Mouse (Mus musculus) heart, postnatal 4 days (tissue): ENCODE data around the gene Mtif2. TPM values are rescaled to one million over a fixed set of nuclear protein-coding genes. Genes with fewer than 3 reads are reported as not detected.
"Not testable (repeated sequence)": the region's sequence is repeated elsewhere in the genome, so short reads cannot be mapped to it uniquely, and the experiment has no call there.

Experiments used
- DNase-seq: peaks from one replicate; pipeline ENCODE4 v3.0.0; 2021
- total RNA-seq, 2 experiments: library from RNA; stranded (reverse); gene quantifications; 2 replicates each; pipeline ENCODE4 v1.2.3; 2021

Mtif2 gene
- total RNA-seq: 10 to 100 TPM; 43.4 to 49.4 TPM

DNA sequence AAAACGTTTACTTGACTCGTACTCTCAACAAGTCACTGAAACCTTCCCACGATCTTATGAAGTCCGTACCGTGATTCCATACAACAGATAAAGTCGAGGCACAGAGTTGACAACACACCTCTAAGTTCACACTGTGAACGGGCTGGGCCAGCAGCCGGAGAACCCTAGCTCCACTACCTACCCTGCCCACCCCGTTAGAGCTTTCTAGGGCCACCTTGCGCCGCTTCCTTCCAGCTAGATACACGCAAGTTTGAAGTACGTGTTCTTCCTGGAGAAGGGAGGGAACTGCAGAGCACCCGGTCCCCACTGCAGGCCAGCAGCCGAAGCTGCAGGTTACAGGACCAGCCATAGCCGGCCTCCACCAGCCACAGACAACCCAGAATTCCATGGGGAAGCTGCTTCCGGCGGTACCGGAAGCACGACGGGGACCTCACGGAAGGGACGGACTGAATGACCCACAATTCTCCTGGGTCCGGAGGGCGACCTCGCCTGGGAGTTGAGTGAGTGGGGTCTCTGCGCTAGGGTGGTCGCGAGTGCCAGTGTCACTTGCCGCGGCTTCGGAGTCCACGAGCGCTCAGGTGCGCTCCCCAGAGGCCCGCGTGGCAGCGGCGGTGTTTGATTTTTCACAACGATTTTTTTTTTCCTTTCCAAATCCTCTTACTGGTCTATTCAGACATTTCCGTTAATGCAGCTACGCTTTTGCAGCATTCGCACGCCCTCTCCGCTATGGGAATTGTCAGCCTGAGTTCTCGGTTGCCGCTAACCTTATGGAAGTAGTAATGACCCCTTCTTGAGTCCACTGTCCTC, at the start of gene Mtif2:
Gene Mtif2, plus strand, starts transcription at position 421 of the 807 bp plus-strand sequence.
- DNase-seq: peak; percentile 83

DNA sequence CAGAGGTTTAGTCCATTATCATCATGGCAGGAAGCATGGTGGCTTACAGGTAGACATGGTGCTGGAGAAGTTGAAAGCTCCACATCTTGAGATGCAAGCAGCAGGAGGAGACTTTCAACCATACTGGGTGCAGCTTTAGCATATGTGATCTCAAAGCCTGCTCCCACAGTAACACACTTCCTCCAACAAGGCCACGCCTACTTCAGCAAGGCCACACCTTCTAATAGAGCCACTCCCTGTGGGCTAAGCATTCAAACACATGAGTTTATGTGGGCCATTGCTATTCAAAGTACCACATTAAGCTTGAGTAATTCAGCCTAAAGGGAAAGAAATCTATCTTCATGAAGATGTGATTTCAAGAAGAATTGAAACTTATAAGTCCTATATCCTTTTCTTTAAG, 33.1 kb upstream of the Mtif2 start:
- DNase-seq: no peak

DNA sequence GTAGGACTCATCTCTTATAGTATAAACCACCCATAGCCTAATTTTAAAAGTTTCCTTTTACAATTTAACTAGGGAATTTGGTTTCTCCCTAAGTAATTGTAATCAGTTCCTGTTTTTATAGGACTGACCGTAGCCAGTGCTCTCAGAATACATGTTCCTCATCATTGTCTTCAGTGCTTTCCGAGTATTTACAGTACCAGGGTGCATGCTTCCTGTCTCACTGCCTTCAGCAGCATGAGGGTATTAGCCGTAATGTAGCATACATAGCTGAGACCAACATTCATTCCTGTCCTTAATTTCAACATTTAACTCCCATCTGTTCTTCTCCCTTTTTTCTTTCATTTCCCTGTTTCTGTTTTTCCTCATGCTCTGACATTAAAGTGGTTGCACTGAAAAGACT, 29.2 kb upstream of the Mtif2 start:
- DNase-seq: no peak

DNA sequence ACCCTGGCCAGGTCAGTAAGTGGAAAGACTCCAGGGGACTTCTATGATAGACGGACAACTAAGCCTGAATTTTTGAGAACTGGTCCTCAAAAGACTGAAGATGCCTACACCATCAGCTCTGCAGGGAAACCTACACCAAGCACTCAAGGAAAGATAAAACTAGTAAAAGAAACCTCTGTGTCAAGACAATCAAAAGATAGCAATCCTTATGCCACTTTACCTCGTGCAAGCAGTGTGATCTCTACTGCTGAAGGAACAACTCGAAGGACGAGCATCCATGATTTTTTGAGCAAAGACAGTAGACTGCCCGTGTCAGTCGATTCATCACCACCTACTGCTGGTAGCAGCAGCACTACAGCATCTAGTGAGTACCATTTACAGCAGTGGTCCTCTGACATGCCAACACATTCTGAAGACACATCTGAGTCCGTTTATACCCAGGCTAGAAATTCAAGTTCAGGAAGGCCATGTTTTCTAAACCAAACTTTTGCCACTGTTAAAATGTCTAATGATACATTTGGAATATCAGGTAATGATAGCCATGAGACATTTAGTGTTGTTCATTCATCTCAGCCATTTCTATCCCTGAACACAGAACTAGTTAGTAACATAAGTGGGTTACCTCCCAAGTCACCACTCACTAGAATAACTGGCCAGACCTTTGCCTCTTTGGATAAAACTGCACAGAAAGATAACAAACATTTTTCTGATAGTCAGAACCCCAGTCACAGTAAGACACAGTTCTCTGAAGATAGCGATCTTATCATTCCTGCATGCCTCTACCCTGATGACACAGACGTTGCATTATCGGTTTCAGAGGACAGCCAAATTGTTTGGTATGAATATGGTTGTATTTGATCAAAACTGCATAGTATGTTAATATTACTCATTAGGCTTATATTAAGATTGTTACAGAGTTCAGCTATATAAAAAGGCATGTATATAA, 22.0 kb upstream of the Mtif2 start:
- DNase-seq: no peak

DNA sequence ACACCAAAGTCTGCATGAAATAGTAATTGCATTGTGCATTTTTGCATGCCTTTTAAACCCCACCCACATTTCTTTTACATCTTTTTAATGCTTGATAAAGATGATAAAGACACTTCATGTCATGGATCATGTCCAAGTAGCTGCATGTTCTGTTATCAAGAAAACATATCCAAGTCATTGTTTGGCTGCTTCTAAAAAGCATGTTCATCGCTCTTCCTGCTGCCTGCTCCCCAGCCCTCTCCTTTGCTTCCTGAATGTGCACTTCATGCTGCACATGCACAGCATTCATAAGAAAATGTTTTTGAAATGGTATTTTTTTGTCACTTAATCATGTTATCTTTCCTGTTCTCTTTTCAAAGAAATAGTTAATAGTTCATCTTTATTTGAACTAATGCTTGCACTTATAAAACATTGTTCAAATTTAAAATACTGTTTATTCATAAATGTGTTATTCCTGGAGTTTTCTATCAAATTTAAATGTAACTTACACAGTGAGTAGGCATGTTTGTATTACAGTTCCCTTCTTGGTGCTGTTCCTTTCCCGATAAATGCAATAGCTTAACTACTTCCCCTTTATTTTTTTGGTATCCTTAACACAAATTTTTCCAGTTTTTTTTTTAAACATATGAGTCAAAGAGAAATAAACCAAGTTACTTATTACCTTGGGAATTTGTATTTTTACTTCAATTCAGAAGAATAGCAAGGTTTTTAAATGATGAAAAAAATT, 21.1 kb upstream of the Mtif2 start:
- no peak for DNase-seq

DNA sequence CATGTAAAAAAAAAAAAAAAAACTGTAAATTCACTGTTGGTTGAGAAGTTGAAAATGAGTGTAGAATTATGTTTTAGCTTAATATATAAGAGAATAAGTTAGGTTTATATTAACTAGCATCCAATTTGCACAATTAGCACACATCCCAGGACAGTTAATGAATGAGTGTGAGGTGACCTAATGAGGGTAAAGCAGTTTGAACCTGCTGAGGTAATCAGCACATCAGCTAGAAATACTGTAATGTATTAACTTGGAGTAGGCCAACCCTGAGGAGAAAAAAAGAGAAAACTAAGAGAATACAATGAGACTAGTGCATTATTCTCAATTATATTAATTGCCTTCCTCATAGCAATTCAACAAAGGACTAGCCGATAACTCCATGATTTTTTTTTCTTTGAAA, 16.8 kb upstream of the Mtif2 start:
- DNase-seq: no peak

DNA sequence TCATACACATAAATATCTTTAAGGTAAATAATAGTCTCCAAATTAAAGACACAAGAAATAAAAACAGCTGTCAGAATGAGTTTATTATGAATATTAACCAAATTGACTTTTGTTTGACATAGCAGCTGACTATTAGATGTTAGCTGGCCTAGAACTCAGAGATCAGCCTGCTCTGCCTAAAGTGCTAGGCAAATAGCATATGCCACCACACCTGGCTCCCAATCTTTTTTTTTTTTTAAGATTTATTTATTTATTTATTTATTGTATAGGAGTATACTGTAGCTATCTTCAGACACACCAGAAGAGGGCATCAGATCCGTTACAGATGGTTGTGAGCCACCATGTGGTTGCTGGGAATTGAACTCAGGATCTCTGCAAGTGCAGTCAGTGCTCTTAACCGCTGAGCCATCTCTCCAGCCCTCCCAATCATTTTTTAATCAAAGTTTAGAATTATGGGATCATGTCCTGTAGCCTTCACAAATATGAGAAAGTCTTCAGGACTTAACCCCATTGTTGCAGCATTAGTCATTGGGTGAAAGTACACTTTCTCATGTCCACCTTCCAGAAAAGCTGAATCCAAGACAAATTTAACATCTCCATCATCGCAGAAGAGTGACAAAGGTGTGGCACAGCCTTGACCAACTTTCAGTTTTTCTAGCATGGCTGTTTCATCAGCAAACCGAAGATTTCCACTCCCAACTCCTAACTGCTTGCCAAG, 13.2 kb upstream of the Mtif2 start:
- DNase-seq: no peak

DNA sequence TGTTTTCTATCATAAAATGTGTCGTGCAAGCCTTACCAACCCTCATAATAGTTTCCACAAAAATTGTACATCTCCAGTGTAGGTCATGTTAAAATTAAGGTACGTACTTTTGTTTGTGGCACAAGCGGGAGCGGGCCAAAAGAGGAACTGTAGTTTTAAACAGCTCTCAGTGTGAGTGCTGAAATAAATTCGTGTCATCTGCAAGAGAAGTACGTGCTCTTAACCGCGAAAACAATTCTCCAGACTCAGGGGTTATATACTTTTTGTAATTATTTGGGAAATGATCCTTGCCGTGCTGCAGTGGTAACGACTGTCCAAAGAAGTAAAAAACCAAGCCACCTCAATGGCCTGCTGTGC, 11.9 kb upstream of the Mtif2 start:
- DNase-seq: no peak

DNA sequence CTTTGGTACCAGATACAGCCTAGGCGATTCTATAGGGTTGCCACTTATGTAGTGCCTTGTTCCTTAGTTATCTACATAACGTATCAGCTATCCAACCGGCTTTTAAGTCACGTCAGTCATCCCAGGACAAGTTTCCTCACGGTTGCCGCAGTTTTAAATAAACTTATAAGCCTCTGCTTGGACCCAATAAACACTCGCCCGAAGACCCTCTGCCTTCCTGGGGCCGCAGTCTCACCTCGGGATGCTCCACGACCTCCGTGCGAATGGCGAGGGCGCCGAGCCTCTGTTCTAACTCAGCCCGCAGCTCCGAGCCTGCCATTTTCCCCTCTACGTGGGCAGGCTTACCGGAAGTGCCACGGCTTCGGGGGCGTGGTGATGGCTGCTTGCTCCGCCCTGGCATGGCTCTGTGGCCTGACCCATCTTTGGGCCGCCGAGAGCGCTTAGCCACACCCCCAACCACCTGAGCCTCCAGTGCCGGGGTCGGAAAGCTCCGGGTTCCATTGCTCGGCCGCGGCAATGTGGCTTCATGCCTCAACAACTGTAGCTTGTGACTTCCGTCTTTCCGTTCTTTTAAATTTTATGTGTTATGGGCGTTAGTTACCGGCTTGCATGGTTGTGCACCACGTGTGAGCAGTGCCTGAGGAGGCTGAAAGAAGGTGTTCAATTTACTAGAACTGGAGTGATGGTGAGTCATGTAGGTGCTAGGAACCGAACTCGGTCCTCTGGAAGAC, 11.4 kb upstream of the Mtif2 start, which contains the start of gene Prorsd1:
Gene Prorsd1, minus strand, starts transcription at position 352 of the 731 bp plus-strand sequence.
- peak; percentile 92 for DNase-seq

DNA sequence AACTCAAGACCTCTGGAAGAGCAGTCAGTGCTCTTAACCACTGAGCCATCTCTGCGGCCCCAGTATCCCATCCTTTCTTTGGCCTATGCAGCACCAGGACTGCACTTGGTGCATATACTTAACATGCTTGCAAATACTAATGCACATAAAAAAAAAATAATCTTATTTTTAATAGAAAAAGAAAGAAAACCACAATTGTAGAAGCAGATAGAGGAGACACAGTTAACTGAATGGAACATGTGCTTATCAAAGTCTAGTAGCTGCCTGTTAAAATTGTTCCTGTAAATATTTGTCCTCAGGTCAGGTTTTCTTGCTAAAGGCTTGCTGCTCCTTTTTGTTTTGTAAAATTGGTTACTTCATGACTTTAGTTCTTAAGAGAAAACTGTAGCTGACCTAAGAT, 12.0 kb downstream of the Mtif2 start:
- DNase-seq: no peak

DNA sequence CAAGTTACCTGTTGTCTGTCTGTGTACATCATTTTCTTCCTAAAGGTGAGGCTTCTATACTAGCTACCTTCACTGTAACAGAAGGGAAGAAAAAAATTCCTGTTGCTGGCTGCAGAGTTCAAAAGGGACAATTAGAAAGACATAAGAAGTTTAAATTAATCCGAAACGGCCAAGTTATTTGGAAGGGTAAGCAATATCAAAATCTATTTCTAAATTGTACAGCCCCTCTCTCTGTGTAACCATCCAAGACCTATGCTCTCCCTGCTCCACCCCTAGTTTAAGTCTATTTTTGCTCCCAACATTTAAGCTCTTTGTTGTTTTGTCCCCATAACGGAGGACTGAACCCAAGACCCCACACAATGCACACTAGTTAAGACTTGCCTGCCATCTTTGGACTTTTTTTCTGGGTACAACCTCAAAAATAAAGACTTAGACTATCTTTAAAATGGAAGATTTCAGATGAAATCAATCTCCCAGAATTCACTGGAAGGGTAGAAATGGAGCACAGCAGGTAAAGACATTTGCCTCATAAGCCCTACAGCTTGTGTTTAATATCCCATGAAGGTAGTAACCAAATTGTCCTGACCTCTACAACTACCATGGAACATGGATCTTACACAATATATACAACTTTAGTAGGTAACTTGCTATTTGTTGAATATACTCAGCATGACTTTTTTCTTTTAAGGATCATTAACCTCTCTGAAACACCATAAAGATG, 18.2 kb downstream of the Mtif2 start:
- DNase-seq: no peak

DNA sequence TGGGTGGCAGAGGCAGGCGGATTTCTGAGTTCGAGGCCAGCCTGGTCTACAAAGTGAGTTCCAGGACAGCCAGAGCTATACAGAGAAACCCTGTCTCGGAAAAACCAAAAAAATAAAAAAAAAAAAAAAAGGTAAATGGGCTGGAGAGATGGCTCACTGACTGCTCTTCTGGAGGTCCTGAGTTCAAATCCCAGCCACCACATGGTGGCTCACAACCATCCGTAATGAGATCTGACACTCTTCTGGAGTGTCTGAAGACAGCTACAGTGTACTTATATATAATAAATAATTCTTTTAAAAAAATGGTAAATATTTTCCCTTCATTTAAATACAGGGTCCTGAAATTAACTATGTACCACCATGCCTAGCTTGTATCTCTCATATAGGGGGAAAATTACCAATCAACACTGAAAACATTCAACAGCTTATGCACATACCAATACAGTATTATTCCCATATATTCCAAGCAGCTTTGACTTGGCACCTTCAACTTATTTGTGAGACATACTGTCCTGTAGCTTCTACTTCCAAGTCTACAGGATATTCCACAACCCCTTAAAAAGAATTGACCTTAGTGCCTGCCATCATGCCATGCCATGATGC, 19.0 kb downstream of the Mtif2 start:
- not testable (repeated sequence) for DNase-seq

DNA sequence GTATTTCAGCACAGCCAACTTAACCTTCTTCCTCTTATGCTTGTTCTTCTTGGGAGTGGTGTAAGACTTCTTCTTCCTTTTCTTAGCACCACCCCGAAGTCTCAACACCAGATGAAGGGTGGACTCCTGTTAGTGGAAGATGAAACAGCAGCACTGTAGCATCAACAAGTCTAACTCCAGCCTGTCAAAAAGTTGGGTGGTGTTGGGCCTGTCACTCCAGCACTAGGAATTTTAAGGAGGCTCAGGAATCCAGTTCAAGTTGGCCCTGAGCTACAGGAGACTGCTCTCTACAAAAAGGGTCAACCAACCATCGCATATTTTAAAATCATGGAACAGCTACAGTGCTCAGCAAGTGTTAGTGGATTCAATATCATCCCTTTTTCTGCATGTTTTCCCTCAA, 20.1 kb downstream of the Mtif2 start:
- not testable (repeated sequence) for DNase-seq

DNA sequence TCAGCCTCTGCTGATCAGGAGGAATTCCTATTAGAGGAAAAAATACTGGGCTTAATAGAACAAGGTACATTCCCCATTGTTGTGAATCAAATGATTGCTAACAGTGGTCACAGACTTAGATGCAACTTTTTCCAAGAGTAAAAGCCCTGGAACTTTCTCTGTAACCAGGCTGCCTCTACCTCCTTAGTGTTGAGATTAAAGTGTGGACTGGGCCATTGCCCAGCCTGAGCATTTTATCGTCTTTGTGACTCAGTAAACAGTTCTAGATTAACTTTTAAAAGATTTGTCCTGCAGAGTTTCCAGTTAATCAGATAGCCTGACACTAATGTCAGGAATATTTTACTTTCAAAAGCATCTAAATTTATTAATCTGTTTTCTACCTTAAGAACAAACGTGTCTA, 20.6 kb downstream of the Mtif2 start:
- no peak for DNase-seq

DNA sequence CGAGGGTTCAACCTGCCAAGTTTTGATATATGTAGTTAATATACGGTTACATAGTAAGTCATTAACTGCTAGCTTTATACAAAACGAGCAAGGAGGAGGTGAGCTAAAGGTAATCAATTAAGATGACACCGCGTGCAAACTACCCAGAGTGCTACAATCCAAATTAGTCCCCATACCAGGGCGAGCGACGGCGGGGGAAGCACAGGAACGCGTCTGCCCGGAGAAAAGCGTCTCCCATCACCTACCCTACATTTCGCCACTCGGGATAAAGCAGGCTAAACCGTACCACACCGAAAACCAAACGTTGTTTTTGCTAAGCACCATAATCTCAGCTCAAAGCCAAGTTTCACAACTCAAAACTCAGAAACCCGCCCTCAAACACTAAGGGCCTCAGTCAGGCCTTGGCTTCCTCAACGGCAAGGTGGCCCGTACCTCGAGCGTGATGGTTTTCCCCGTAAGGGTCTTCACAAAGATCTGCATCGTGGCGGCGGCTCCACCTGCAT, 21.1 kb downstream of the Mtif2 start:
- no peak for DNase-seq

DNA sequence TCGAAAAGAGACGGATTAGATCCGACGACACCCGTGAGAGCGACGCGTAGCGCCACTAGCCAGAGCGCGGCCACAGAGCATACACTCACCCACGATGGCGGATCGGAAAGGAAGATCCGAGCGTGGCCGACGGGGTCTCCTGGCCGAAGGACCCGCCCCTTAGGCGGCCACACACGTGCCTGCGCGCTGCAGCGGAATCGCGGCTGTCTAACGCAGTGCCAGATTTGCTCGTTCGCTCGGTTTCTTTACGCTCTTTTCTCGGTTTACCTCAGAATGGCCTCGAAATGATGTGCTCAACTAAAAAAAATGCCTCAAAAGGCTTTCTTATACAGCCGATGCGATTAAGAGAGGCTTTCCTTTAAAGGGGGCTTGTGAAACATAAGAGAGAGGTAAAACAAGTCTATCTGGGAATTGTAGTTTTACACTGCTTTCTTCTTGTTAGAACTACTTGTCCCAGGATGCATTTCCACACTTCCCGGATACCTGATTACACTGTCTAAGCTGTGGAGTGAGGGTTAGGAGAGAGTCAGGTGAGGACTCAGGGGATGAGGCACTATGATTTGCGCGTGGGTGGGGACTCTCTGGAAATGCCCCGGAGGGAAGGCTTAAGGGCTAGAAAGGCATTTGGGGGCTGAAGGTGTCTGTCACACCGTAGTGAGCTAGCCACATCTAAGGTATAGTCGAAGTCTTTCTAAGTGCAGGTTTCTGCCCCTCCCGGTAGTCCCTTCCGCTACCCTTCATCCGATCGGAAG, 21.7 kb downstream of the Mtif2 start, which contains the start of the genes Clhc1 and Rps27a:
Gene Clhc1, plus strand, starts transcription at position 199 of the 752 bp plus-strand sequence.
Gene Rps27a, minus strand, starts transcription at position 358 of the 752 bp plus-strand sequence.
- DNase-seq: peak; percentile 96

DNA sequence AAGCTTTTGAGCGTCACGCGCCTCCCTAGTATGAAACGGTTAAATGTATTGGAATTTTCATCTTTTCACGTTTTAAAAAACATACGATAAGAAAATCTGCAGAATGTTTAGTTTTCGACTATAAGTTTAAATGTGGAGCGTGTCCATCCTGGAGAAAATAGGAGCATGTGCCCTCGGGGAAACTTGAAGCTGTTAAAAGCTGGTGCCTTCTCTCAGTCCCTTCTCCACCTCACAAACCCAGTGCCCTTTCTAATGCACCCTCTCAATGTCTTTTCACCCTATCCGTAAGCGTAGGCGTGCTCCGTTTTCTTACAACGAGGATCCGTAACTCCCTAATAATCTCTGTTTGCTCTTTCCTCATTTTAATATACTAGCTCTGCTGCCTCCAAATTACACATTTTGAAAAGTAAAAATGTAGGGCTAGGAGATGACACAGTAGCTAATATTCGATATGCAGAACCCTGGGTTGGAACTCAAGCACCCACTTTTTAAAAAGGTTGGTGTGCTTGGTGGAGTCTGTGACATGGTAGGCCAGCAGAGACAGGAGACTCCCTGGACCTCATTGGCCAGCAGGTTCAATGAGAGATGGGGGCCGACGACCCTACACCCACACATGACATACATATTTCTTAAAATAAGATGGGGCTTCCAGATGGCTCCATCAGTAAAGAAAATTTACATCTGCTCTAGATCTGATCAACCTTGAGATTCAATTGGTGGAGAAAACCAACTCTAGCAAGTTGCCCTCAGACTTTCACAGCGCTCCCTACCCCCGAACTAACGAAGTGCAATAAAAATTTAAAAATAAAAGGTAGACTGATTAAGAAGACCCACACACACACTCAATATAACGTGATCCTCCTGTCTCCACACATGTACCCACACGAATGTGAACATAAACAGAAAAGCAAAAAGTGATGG, 22.6 kb downstream of the Mtif2 start:
- DNase-seq: no peak

DNA sequence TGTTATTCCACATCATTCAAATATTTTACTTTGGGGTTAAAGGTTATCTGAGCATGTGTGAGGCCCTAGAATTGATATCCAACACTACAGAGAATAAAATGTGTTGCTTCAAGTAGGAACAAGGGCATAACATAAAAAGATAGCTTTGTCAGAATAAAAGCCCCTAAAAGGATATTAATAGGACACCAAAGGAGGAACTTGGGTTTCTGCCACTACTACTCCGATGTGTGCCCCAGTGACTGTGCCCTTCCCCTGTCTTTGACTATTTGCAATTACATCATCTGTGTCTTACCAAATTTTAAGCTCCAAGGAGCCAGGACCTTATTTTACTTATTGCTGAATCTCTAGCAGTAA, 23.2 kb downstream of the Mtif2 start:
- DNase-seq: peak; percentile 17
